9 mouse cellular contexts compared by ENCODE assay signal in genomic region chr3:98428449-98428775, GRCm38 (mm10). TPM values are rescaled to one million over a fixed set of nuclear protein-coding genes. Genes with fewer than 3 reads are reported as not detected.
A peak's percentile ranks its signal among the peaks of the same experiment; 100 is the strongest.
DNase-seq lines count a peak whose midpoint lies in the region; ATAC-seq and TF ChIP-seq lines count a peak whose summit lies in the region.
"Had no signal": no experiment of that assay in that cellular context is flagged by ENCODE, and none has a peak within 500 bp of the region (broad histone marks: within the 10 kb centered on the region; RNA-seq: fewer than 3 reads in every experiment).

No protein-coding gene starts in this region.

- no peaks in the 10 kb centered on the region for H3K36me3 ChIP-seq in embryonic facial prominence, embryonic 11.5 days (replicated peaks; ENCODE audit: control insufficient read depth, insufficient read depth, low read depth, low read length)
- no peaks in the 10 kb centered on the region for H3K36me3 ChIP-seq in intestine, embryonic 14.5 days (ENCODE audit: control insufficient read depth, insufficient read depth, low read length)
- no peaks in the 10 kb centered on the region for H3K36me3 ChIP-seq in midbrain, embryonic 15.5 days (replicated peaks)

- H3K4me3 ChIP-seq in left cerebral cortex, adult 2 months: peak overlapping the region; percentile 68
- peak overlapping the region; percentile 57 for H3K4me3 ChIP-seq in embryonic facial prominence, embryonic 11.5 days (ENCODE audit: low read depth, low read length)
- H3K4me3 ChIP-seq in intestine, embryonic 14.5 days (ENCODE audit: low read depth, low read length): peak overlapping the region; percentile 57
- H3K4me3 ChIP-seq in midbrain, embryonic 15.5 days: peak overlapping the region; percentile 51

- DNase-seq in left cerebral cortex, adult 2 months (ENCODE audit: extremely low spot score in 1 of 2, low spot score in 2 of 2): no peak
- DNase-seq in left cerebral cortex, postnatal 14 days (ENCODE audit: low spot score in 2 of 2): no peak
- no peak for DNase-seq in embryonic facial prominence, embryonic 11.5 days (ENCODE audit: low spot score)
- DNase-seq in intestine, embryonic 14.5 days (ENCODE audit: low spot score): peak; percentile 71
- no peak for DNase-seq in natural killer cell, adult 2 months (ENCODE audit: low spot score in 2 of 2)
- no peak for DNase-seq in Muller cell, postnatal 12 days (ENCODE audit: inconsistent ontology term)

- no peaks in the 10 kb centered on the region for H3K4me1 ChIP-seq in embryonic facial prominence, embryonic 11.5 days (ENCODE audit: control insufficient read depth, insufficient read depth, low read length)
- peaks cover 13% of the 10 kb centered on the region; the same call in 1 of the 2 replicates for H3K4me1 ChIP-seq in intestine, embryonic 14.5 days (replicated peaks; ENCODE audit: control insufficient read depth, insufficient read depth, low read length)
- peaks cover 23% of the 10 kb centered on the region for H3K4me1 ChIP-seq in midbrain, embryonic 15.5 days

- 1% methylated on average over 17 of the region's 17 CpGs for WGBS in embryonic facial prominence, embryonic 11.5 days
- 14% methylated on average over 17 of the region's 17 CpGs for WGBS in intestine, embryonic 14.5 days
- 10% methylated on average over 17 of the region's 17 CpGs for WGBS in midbrain, embryonic 15.5 days

- peak overlapping the region; percentile 99 for H3K4me2 ChIP-seq in embryonic facial prominence, embryonic 11.5 days (ENCODE audit: low read depth, low read length)
- peak overlapping the region; percentile 93 for H3K4me2 ChIP-seq in intestine, embryonic 14.5 days (ENCODE audit: low read length)
- H3K4me2 ChIP-seq in midbrain, embryonic 15.5 days: peak overlapping the region; percentile 85

- H3K27ac ChIP-seq in left cerebral cortex, adult 2 months: no peak overlapping the region
- no peak overlapping the region for H3K27ac ChIP-seq in embryonic facial prominence, embryonic 11.5 days (replicated peaks; ENCODE audit: low read depth, low read length)
- no peak overlapping the region for H3K27ac ChIP-seq in intestine, embryonic 14.5 days (ENCODE audit: low read depth)
- H3K27ac ChIP-seq in midbrain, embryonic 15.5 days: no peak overlapping the region

- ATAC-seq in embryonic facial prominence, embryonic 11.5 days (replicated peaks; ENCODE audit: insufficient number of reproducible peaks, low FRiP score, low TSS enrichment, low read depth): 0 out of 2 replicates have a peak, but pooled peaks have one; percentile 5
- no peak; the same call in 1 of the 2 replicates for ATAC-seq in intestine, embryonic 14.5 days (replicated peaks; ENCODE audit: low FRiP score, low TSS enrichment, low read depth)
- ATAC-seq in midbrain, embryonic 15.5 days (replicated peaks): no peak; the same call in 1 of the 2 replicates
- no peak for ATAC-seq in monocyte, adult 5-6 weeks (replicated peaks; ENCODE audit: insufficient number of reproducible peaks, low FRiP score, low TSS enrichment, poor library complexity, severe bottlenecking)

- peak overlapping the region; percentile 50; the same call in 1 of the 2 replicates for H3K9ac ChIP-seq in embryonic facial prominence, embryonic 11.5 days (replicated peaks; ENCODE audit: low read length)
- H3K9ac ChIP-seq in intestine, embryonic 14.5 days (ENCODE audit: low read length): peak overlapping the region; percentile 50
- H3K9ac ChIP-seq in midbrain, embryonic 15.5 days: peak overlapping the region; percentile 39

- no peak for TF ChIP-seq CTCF in left cerebral cortex, adult 2 months (IDR thresholded peaks at IDR 0.05)

- H3K27me3 ChIP-seq in embryonic facial prominence, embryonic 11.5 days (ENCODE audit: control insufficient read depth, insufficient read depth, low read length): peaks cover 20% of the 10 kb centered on the region
- peaks cover 19% of the 10 kb centered on the region for H3K27me3 ChIP-seq in intestine, embryonic 14.5 days (replicated peaks; ENCODE audit: control insufficient read depth, insufficient read depth, low read length)
- peaks cover 6% of the 10 kb centered on the region; the same call in 1 of the 2 replicates for H3K27me3 ChIP-seq in midbrain, embryonic 15.5 days (replicated peaks)

- H3K9me3 ChIP-seq in embryonic facial prominence, embryonic 11.5 days (replicated peaks; ENCODE audit: control insufficient read depth, low read length): no peaks in the 10 kb centered on the region
- H3K9me3 ChIP-seq in intestine, embryonic 14.5 days (ENCODE audit: control insufficient read depth, low read length): no peaks in the 10 kb centered on the region
- no peaks in the 10 kb centered on the region for H3K9me3 ChIP-seq in midbrain, embryonic 15.5 days

- intact Hi-C loops in left cerebral cortex, adult 2 months (cut with DNase I): loop anchor here (5.0 kb wide), 1 partner anchor 46 kb away; the partner anchor contains the start of gene Zfp697
- intact Hi-C loops in left cerebral cortex, postnatal 14 days (cut with DNase I): no loop called here

RNA-seq across cellular contexts. Expression of gene Gm4450, which starts 28.5 kb away (rescaled TPM):
- total RNA-seq in left cerebral cortex, adult 2 months (2021): not detected
- total RNA-seq in left cerebral cortex, postnatal 14 days (2021): not detected
- not detected in 2 replicates for polyA plus RNA-seq in embryonic facial prominence, embryonic 11.5 days (2014; fragmentation: Nextera tagmentation; extraction: Ambion mirVana)
- polyA plus RNA-seq in intestine, embryonic 14.5 days (2014; fragmentation: Nextera tagmentation; extraction: Ambion mirVana): not detected in 2 replicates
- 0.31 TPM in 1 of 2 replicates, not detected in the other for polyA plus RNA-seq in midbrain, embryonic 15.5 days (2015; fragmentation: Nextera tagmentation; extraction: Ambion mirVana)
- not detected in 3 replicates for total RNA-seq in monocyte, adult 5-6 weeks (2017)
- polyA plus RNA-seq: brain, embryonic 14.5 days had no signal

RNA-seq across cellular contexts. Expression of gene Zfp697, which starts 46.2 kb away (rescaled TPM):
- 10 to 100 TPM; 33.2 to 35.0 TPM for total RNA-seq in left cerebral cortex, adult 2 months (2021)
- 10 to 100 TPM; 37.7 to 40.4 TPM for total RNA-seq in left cerebral cortex, postnatal 14 days (2021)
- polyA plus RNA-seq in embryonic facial prominence, embryonic 11.5 days (2014; fragmentation: Nextera tagmentation; extraction: Ambion mirVana): 9.7 and 9.9 TPM in 2 replicates
- 9.9 and 11.5 TPM in 2 replicates for polyA plus RNA-seq in intestine, embryonic 14.5 days (2014; fragmentation: Nextera tagmentation; extraction: Ambion mirVana)
- polyA plus RNA-seq in midbrain, embryonic 15.5 days (2015; fragmentation: Nextera tagmentation; extraction: Ambion mirVana): 19.8 TPM in 2 replicates
- not detected in 3 replicates for total RNA-seq in monocyte, adult 5-6 weeks (2017)

Comparison
In these comparisons a context has a peak if more than half of its experiments do, and no peak if none do; other contexts are left out.
1. RNA of gene Zfp697, which starts 46.2 kb away (total RNA-seq): 37.7 to 40.4 TPM in left cerebral cortex, postnatal 14 days and 33.2 to 35.0 TPM in left cerebral cortex, adult 2 months; not detected in monocyte, adult 5-6 weeks; every median in the first group is over 10 times any median in the second.
2. Peak in every context shown above with its lines, with median percentiles within 50 percentile points of each other: H3K4me3 ChIP-seq, H3K4me2 ChIP-seq and H3K9ac ChIP-seq.